Comparison of ENCODE assay signal across 8 mouse cellular contexts in the genomic region with DNA sequence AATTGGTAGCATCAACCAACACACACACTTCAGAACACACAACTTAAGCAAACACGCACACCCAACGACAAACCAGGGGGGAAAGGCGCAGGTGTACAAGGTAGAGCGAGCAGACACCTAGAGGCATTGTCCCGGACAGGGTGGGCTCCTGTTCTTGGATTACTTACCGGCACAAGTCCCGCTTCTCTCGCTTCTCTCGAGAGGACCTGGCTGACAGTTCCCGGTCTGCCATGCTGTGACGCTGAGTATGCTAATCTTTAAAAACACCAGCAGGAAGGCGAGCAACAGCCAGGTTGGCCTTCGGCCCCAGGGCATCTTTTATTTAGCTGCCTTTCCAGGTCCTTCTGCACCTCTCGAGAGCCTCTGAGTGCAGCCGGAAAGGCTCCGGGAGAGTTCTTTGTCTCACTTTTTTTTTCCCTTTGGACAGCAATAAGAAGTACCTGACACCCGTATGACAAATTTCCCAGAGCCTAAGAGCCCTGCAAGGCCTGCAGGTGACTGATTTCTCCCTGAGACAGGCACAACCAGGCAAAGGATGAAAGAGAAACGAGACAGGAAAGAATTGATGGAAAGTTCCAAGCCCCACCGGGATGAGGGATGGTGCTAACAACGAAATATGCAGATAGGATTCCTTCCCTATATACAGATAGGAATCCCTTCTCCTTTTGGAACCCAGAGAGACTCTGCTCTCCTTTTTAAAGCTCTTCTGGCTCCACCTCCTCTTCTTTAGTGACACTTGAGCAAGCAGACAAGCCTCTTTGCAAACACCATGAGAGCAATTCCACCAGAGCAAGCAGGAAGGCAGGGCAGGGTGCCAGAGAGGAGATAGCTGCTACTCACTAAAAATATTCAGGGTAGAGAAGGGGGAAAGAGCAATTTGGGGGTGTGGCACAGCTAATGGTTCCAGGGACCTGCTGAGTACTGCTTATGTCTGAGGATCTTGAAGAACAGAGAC. TPM values are rescaled to one million over a fixed set of nuclear protein-coding genes. Genes with fewer than 3 reads are reported as not detected.
DNase-seq lines count a peak whose midpoint lies in the region; ATAC-seq and TF ChIP-seq lines count a peak whose summit lies in the region.

TSS of gene Egf (minus strand) at position 667 of the 955 bp plus-strand sequence.

- DNase-seq in brain, embryonic 18.5 days (ENCODE audit: low read depth, low spot score): peak; percentile 12
- DNase-seq in heart, adult 18-20 months: peak; percentile 49 to 64
- DNase-seq in retina, embryonic 14.5 days (ENCODE audit: low spot score): peak; percentile 30
- no peak for DNase-seq in layer of hippocampus, adult 8-10 months (ENCODE audit: low spot score in 2 of 2)
- DNase-seq in layer of hippocampus, postnatal 25 days (ENCODE audit: extremely low spot score in 1 of 2, low spot score in 1 of 2): no peak

- H3K4me3 ChIP-seq in E14TG2a.4 (replicated peaks; ENCODE audit: low read length): 0 out of 2 replicates have a peak within 1 kb of the TSS, but pooled peaks have one; percentile 7
- peak within 1 kb of the TSS; percentile 34 for H3K4me3 ChIP-seq in intestine, postnatal 0 days (ENCODE audit: low read depth, low read length)
- peak within 1 kb of the TSS; percentile 1; the same call in 1 of the 2 replicates for H3K4me3 ChIP-seq in liver, embryonic 16.5 days (ENCODE audit: low read depth, low read length)

- no peak within 1 kb of the TSS for H3K27ac ChIP-seq in intestine, postnatal 0 days (ENCODE audit: low read depth, low read length)
- no peak within 1 kb of the TSS for H3K27ac ChIP-seq in liver, embryonic 16.5 days (ENCODE audit: low read length)

- no peak within 1 kb of the TSS for H3K9ac ChIP-seq in intestine, postnatal 0 days (ENCODE audit: low read depth, low read length)
- no peak within 1 kb of the TSS for H3K9ac ChIP-seq in liver, embryonic 16.5 days (ENCODE audit: low read depth, low read length)

- WGBS in intestine, postnatal 0 days: 4% methylated on average over 20 of the region's 20 CpGs
- 8% methylated on average over 20 of the region's 20 CpGs for WGBS in liver, embryonic 16.5 days (ENCODE audit: insufficient replicate concordance)

- H3K27me3 ChIP-seq in E14TG2a.4 (ENCODE audit: insufficient read depth, low read length): peaks cover 15% of the 10 kb centered on the region; the same call in 1 of the 2 replicates
- H3K27me3 ChIP-seq in intestine, postnatal 0 days (replicated peaks; ENCODE audit: control insufficient read depth, insufficient read depth, low read length): no peaks in the 10 kb centered on the region
- no peaks in the 10 kb centered on the region for H3K27me3 ChIP-seq in liver, embryonic 16.5 days (ENCODE audit: control insufficient read depth, insufficient read depth, low read depth, low read length)

- H3K4me2 ChIP-seq in intestine, postnatal 0 days (replicated peaks; ENCODE audit: low read depth): peak within 1 kb of the TSS; percentile 70
- H3K4me2 ChIP-seq in liver, embryonic 16.5 days (ENCODE audit: low read depth, low read length): peak within 1 kb of the TSS; percentile 31

- H3K9me3 ChIP-seq in E14TG2a.4 (ENCODE audit: low read length): peaks cover 32% of the 10 kb centered on the region
- H3K9me3 ChIP-seq in intestine, postnatal 0 days (ENCODE audit: control insufficient read depth): no peaks in the 10 kb centered on the region
- H3K9me3 ChIP-seq in liver, embryonic 16.5 days (replicated peaks; ENCODE audit: control insufficient read depth, low read length): no peaks in the 10 kb centered on the region

- 0 out of 2 replicates have a peak, but pooled peaks have one; percentile 36 for ATAC-seq in intestine, postnatal 0 days
- no peak for ATAC-seq in liver, embryonic 16.5 days (ENCODE audit: low read depth)

- H3K4me1 ChIP-seq in E14TG2a.4 (replicated peaks; ENCODE audit: low read depth, low read length): peaks cover 27% of the 10 kb centered on the region
- no peaks in the 10 kb centered on the region; the same call in 1 of the 2 replicates for H3K4me1 ChIP-seq in intestine, postnatal 0 days (replicated peaks; ENCODE audit: control insufficient read depth, insufficient read depth, low read length)
- H3K4me1 ChIP-seq in liver, embryonic 16.5 days (ENCODE audit: control insufficient read depth, low read depth, low read length): no peaks in the 10 kb centered on the region

- H3K36me3 ChIP-seq in E14TG2a.4 (ENCODE audit: insufficient read depth, low read length): no peaks in the 10 kb centered on the region
- no peaks in the 10 kb centered on the region for H3K36me3 ChIP-seq in intestine, postnatal 0 days (ENCODE audit: control insufficient read depth, insufficient read depth)
- H3K36me3 ChIP-seq in liver, embryonic 16.5 days (ENCODE audit: control insufficient read depth, insufficient read depth): no peaks in the 10 kb centered on the region

- no peak for TF ChIP-seq CTCF in E14TG2a.4 (conservative IDR thresholded peaks at IDR 0.05; ENCODE audit: low read length)
- TF ChIP-seq CTCF in intestine, postnatal 0 days (IDR thresholded peaks at IDR 0.05; ENCODE audit: low read depth): no peak

RNA-seq across cellular contexts. Expression of gene Egf, which starts in this region (rescaled TPM):
- 1 to 10 TPM; 2.1 to 2.9 TPM for total RNA-seq in heart, adult 18-20 months (2021)
- 0.84 and 0.85 TPM in 2 replicates for polyA plus RNA-seq in intestine, postnatal 0 days (2015; fragmentation: Nextera tagmentation; extraction: Ambion mirVana)
- polyA plus RNA-seq in liver, embryonic 16.5 days (2015; fragmentation: Nextera tagmentation; extraction: Ambion mirVana): 0.28 and 0.36 TPM in 2 replicates
- total RNA-seq in layer of hippocampus, adult 8-10 months (2022): 1 to 10 TPM; 1.2 to 4.9 (median 1.6) TPM
- 1 to 10 TPM; 1.8 to 2.1 TPM for total RNA-seq in layer of hippocampus, postnatal 25 days (2021)

Comparison
In these comparisons a context has a peak if more than half of its experiments do, and no peak if none do; other contexts are left out.
1. Peak in ATAC-seq, H3K4me3 ChIP-seq and H3K4me2 ChIP-seq in intestine, postnatal 0 days; RNA of the gene not detected or under 1 TPM.
2. DNase-seq: peak in brain, embryonic 18.5 days (single experiment), heart, adult 18-20 months (2 of 2) and retina, embryonic 14.5 days (single experiment); none in layer of hippocampus, adult 8-10 months (0 of 2) and layer of hippocampus, postnatal 25 days (0 of 2).
3. Peak in every context shown above with its lines, with median percentiles within 50 percentile points of each other: H3K4me3 ChIP-seq.